Mouse (Mus musculus): ENCODE measurements around the gene Dst.
A peak's percentile ranks its signal among the peaks of the same experiment; 100 is the strongest.
"Not testable (repeated sequence)": the region's sequence is repeated elsewhere in the genome, so short reads cannot be mapped to it uniquely, and the experiment has no call there.

Dst gene

DNA sequence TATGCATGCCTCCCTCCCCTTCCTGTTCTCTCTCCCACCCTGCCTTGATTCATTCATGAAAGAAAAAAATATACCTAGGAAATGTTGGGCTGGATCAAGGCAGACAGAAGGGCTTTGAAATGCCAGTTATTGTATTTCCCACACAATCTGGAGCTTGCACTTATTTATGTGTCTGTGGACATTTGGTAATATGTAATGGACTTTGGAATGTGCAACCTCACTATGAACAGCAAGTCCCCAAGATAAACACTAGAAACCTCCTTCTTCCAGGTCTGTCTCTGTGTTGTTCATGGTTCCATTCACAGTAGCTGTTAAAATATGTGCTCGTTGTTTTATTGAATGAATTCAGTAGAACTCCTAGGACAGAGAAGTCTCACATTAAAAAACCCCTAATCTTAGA lies 153.8 kb downstream of the Dst start:
- DNase-seq (ENCODE audit: low read depth, low spot score), result no peak

DNA sequence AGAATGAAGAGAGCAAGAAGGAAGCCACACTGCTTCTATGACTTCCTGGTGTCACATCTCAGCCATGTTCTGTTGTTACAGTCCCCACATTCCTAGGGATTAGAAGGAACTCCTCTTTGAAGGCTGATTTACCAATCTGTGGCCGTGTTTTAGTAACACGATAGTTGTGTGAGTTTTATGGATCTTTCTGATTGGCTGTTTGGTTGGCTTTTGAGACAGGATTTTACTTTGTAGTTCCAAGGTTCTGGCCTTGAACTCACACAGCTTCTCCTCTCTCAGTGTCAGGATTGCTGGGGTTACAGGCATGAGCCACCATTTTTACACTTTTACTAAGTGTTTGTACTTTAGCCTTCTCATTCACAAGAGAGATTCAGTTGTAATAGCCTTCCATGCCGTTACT lies 155.9 kb downstream of the Dst start:
- no peak for DNase-seq (ENCODE audit: low read depth, low spot score)

DNA sequence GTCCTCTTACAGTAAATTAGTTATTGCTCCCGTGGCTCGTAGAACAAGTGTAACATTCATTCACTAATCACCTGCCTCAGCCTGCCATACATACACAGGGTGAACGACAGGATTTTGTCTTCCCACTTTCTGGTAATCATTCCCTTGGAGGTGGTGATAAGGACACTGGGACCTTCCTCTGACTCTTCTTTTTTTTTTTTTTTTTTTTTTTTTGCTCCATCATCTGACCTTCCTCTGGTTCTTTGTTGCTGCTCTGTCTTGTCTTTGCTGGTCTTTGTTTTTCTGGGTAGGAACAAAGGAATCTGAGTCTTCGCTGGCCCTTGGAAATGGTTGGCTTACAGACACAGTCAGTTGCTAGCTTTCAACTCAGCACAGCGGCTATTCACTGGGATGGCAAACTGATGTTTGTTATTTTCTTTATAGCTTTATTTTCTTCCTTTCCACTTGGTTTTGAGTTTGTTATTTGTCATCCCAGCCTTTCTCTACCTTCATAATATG lies 157.6 kb downstream of the Dst start:
- DNase-seq (ENCODE audit: low read depth, low spot score), result no peak

DNA sequence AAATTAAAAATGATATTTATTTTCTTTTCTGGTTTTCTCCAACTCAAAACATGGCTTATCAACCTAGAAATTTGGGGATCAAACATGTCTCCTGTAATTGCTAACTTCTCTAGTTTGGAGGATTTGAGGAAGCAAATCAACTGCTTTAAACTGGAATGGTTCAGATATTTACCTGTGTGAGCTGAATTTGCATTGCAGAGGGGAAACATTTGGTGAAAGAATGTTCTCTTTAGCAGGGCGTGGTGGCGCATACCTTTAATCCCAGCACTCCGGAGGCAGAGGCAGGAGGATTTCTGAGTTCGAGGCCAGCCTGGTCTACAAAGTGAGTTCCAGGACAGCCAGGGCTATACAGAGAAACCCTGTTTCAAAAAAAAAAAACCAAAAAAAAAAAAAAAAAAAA lies 158.4 kb downstream of the Dst start:
- not testable (repeated sequence) for DNase-seq (ENCODE audit: low read depth, low spot score)

DNA sequence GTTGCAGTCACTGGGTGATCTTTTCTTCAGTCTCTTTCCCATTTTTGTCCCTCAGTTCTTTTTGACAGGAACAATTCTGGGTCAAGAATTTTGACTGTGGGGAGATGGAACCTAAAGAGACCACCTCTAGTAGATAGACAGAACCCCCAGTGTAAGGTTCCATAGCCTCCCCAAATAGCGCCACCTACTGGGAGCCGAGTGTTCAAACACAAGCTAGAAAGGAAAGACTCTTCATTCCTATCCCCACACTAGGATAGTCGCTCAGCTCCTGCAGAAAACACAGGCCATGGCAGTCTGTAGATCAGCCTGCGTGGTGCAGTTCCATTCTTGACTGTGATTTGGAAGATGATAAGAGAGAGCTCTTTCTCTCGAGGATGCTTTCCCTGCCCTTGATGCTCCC lies 160.3 kb downstream of the Dst start:
- DNase-seq (ENCODE audit: low read depth, low spot score), result no peak

DNA sequence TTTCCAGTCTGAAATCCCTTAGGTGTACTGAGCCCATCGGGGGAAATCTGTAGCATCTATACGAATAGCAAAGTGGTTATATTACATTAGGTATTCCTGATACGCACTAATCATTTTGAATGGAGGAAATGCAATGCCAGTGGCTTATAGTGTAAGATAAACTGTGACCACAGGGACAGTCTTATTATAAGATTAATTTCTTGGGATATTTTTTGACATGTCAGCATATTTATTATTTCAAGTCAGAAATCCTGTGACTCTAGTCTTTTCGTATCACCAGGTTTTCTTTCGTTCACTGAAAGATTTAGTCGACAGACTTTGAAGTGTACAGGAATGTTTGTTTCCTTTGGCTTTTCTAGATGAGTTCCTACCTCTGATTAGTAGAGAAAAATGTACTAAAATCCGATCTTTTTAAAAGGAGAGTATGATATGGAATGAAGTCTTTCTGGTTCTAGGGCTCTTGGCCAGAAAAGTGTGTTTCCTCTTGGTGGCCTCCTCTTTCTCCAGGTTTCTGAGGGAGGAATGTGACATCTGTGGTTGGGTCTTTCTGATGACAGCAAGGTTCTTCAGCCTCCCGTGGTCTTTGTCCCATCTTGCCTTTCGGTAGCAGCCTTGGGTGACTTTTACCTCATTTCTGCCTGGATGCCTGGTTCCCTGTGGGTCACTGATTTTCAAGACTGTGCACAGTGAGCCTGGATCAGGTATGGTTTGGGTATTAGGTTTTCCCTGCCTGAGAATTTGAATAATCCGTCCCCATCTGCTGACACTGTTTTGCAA lies 161.7 kb downstream of the Dst start:
- no peak for DNase-seq (ENCODE audit: low read depth, low spot score)

DNA sequence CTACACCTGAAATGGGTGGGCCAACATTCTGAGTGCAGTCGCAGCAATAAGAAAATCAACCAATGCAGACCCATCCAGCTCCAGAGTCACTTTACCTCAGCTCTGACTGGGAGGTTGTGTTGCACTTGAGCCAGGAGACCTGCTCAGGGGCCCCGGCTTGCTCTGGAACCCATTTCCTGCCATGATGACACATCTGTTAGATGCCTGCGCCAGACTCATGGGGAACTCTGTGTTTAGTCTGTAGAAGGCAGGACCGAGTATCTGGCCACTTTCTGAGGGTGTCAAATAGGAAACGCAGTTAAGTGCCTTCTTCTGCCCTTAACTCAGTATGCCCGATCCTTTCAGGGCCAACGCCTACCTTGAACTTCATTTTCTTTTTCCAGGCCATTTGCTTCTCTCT lies 162.4 kb downstream of the Dst start:
- no peak for DNase-seq (ENCODE audit: low read depth, low spot score)

DNA sequence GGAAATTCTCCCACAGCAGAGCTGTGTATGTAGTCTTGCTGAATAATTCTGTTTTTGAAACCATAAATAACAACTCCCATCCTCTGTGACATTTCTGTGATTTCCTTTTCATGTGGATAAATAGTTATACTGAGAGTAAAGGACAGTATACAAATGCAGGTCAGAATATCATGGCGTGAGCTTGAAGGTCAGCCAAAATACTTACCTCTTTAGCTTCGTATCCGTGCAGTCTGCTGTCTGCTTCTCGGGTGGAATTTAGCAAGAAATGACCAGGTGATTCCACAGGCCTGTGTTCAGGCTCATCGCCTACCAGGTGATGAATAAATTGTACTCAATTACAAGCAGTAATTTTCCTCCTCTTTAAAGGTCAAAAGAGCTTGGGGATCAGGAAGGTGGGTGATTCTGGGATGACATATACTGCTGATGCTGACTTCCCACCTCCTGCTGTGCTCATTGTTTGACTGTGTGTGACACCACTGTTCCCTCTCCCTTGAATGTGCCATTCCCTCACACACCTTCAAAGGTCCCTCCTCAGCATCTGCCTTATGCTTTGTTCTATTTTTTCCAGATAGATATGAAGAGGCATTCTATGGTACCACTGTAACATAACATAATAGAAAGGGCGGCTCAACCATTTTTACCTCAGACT lies 163.1 kb downstream of the Dst start:
- no peak for DNase-seq (ENCODE audit: low read depth, low spot score)

DNA sequence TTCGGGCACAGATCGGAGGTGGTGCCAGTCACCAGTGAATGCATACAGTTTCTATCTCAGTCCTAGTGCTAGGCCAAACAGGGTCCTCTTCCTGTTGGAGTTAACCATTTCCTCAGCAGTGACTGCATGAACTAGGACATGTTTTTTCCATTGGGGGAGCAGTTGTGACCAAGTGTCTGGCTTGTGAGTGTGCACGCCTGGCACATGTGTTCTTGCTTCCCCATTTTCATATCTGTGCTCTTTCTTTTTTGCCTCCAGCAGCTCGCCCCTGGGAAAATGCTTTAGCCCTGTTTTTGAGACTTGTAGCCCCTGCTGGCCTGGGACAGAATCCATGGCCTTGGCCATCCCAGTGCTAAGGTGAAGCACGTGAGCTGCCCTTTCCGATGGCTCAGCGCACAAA lies 164.2 kb downstream of the Dst start:
- DNase-seq (ENCODE audit: low read depth, low spot score), result no peak

DNA sequence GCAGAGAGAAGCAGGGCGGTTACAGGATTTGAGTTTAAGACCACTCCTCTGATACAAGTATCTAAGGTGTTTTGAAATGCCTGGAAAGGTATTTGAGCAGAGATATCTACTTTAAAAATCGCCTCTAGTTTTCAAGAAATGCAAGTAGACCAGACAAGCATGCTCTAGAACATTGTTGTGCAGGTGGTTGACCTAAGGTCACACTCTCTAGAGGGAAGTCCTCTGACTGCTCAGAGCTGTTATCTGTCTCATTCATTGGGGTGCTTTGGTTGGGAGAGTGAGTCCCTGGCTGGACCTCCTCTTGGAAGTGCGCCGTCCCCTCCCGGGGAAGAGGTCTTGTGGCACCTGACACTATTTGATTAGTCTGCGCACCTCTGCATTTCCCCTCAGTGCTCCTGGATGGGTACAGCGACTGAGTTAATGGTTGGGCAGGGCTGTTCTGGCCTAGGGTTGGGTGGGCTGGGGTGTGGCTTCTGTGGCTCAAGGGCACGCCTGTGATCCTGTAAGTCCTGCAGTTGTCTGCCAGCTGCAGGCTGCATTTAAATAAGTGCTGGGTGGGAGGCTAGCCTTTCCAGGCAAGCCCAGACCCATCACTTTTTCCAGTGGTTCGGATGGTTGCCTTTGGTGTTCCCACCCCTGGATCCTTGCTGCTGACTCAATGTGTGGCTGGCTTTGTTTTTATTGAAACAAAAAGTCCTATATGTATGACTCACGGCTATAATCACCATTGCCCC lies 165.6 kb downstream of the Dst start:
- DNase-seq (ENCODE audit: low read depth, low spot score), result no peak

DNA sequence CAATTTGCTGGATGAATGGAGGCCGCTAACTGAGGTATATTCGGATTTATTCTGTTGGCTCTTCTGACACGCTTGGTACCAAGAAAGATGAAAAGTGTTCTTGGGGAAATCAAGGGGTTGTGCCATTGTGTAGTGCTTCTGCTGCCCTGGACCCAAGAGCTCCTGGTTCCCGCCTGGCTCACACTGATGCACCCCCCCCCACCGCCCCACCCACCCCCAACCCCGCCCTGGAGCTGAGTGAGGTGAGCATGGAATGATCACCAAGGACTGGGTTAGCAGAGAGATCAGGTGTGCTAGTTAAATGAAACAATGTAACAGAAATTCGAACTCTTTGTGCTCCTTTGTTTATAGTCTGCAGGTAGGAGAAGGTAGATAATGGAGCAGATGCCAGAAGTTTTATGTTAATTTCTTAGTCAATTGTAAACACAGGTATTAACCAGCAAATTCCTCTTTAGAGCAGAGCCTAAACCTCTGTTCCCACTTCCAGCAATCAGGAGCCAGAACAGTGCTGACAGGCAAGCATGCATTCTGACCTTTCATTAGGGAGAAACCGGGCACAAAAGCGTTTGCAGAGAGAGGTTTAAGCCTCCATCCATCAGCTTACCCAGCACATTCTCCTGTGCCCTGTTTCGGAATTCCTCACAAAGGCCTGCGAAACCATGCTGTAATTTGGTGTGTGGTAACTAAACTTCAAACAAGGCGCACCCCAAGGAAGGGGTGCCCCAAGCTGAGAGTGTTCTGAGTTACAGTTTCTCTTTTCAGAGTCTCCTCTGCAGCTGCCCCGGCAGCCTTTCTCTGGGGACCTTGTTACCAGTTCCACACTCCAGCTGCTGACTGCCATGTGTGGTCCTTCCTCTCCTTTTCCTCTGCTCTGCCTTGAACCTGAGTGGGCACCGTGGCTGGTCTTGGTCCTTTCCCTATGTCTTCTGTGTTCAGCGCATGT lies 166.5 kb downstream of the Dst start:
- DNase-seq (ENCODE audit: low read depth, low spot score), result no peak

DNA sequence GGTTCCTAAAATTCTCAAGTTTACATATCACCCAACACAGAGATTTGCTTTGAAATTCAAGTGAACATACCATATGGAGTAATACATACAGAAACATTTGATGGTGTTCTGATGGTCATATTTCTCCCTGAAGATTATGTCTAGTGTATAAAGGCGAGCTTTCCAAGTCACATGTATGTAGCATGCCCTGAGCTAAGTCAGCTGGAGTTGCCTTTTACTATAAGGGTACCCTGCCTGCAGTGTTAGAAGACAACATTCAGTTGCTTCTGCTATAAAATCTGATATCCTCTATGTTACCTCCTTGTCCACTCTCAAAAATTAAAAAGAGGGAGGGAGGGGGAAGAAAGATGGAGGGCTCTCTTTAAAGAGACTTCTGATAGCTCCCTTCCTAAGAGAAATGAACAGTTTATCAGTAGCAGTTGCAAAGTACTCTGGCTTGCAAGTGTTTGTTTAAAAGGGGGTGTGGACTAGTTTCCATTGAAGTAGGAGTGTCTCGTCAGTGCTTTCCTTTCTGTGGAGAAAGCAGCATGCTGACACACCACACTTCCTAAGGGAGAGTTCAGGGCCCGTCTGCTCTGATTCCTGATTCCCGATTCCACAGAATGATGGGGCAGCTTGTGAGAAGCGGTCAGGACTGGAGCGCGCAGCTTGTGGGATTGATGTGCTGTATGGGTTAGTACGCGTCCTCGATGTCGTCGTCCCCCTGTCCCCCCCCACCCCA lies 168.8 kb downstream of the Dst start:
- no peak for DNase-seq (ENCODE audit: low read depth, low spot score)

DNA sequence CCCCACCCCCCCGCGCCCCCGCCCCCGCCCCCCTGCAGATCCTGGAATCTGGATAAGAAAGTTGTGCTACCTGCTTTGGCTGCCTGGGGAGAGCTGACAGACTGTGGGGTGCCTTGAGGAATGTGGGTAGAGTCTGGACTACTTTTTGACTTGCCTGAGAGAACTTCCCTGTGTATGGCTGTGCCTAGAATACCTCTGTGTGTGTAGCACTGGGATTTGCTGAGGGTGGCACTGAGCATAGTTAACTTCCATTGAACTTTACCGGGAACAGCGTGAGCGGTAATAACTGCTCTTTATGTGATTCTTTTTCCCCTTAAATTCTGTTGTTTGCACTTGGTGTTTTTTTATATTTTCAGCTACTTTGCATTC lies 169.4 kb downstream of the Dst start:
- no peak for DNase-seq (ENCODE audit: low read depth, low spot score)

DNA sequence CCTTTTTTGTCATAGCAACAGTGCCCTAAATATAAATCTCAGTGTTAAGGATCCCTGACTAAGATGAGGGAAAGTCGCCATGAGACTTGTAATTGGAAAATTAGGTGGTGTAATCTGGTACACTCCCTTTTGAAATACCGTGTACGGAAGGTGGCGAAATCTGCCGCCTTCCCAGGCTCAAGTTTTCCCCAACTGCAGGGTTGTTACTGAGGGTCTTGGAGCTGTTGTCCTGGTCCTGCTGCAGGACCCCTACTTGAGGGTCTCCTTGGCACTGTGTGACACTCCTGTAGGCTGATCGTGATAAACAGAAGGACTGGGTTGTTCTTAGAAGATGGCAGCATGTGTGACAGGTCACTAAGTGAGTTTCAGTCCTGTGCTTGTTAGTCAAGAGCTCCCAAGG lies 169.9 kb downstream of the Dst start:
- DNase-seq (ENCODE audit: low read depth, low spot score), result no peak

DNA sequence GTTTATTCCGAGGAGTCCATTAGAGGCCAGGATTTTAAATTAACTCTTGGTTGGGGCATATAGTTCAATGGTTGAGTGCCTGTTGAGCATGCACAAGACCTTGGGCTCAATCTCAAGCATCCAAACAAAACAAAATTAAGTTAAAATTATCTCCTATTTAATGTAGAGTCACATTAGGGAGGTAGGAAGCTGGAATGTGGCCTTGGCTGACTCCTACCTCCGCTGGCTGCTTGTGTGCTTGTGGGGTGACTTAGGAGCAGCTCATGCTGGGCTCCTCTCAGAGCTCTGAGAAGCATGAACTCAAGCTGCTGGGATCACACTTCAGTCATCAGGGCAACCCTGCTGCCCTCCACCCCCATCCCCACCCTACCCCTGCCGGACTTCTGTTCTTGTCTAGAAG lies 181.0 kb downstream of the Dst start:
- DNase-seq (ENCODE audit: low read depth, low spot score), result no peak

DNA sequence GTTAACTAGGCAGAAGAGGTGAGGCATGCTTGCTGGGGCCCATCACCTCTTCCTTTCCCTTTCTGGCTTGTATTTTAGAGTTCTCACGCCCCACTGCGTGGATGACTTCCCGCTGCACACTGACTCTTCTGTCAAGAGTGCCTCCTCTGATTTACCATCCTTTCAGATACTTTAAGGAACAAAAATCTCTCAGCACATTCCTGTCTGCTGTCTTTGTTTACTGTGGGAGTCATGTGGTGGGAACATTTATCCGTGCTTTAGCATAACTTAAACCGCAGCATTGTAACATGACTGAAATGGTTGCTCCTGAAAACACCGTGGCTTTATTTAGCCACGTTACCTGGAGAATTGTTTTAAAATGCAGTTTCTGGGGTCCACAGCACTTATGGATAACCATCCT lies 182.7 kb downstream of the Dst start:
- no peak for DNase-seq (ENCODE audit: low read depth, low spot score)

DNA sequence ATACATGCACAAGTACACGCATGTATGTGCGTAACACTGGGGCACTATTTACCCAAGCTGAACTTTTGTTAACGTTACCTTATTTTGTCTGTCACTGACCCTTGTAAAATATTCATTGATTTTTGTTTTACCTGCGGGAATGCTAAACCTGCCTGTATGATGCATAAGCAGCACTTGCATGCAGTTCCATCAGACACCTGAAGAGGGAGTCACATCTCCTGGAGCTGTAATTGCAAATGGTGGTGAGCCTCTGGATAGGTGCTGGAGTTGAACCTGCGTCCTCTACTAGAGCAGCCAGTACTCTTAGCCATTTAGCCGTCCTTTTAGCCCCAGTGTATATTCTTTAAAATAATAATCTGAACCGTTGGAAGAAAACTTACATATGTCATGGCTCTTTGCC lies 185.6 kb downstream of the Dst start:
- no peak for DNase-seq (ENCODE audit: low read depth, low spot score)

DNA sequence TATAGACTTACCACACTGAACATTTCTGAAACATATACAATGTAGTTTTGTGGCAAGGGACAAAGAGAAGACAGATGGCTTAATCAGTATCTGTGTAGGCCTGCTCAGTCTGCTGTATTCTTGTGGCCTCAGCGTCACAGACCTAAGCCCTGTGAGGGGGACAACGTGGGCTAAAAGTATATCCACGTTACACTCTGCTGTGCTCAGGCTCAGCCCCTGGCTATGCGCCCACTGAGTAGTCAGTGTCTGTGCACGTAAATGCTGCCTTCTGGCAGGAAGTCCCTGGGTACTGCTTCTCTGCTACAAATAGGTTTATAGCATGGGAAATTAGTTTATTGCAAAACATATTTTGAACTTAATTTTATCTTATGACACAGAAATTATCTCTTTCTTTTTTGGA lies 186.3 kb downstream of the Dst start:
- peak; percentile 27 for DNase-seq (ENCODE audit: low read depth, low spot score)

DNA sequence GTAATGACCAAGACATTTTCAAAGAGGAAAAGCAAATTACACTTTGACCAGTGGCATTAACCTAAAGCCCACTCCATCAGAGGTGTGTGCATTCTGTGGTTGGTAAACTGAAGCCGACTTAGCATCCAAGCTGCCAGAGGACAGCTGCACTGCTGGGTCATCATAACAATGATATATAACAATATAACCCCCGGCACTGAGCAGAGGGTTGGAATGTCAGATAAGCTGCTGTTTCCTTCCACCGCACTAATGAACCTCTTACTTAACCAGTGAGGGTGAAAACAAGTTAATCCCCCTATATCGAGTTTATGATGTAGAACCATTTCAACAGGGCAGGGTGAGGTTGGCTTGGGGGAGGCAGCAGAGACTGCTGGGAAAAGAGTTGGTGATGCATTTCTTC lies 187.1 kb downstream of the Dst start:
- no peak for DNase-seq (ENCODE audit: low read depth, low spot score)

DNA sequence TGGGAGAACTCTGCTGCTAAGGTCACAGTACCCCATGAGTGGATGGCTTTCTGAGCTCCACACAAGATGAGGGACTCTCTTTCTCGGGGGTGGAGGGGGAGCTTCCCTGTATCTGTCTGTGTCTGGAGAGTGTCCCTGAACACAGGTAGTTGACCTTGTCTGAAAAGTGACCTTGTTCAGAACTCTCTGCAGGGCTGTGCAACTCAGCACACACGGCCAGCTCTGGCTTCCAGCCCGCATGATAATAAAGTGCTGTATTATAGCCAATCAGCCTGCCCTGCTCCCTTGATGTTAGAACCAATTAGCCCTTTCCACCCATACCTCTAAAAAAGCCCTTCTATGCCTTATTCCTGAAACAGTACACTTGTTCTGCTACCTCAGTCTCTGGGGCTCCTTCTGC lies 188.9 kb downstream of the Dst start:
- DNase-seq (ENCODE audit: low read depth, low spot score), result no peak

DNA sequence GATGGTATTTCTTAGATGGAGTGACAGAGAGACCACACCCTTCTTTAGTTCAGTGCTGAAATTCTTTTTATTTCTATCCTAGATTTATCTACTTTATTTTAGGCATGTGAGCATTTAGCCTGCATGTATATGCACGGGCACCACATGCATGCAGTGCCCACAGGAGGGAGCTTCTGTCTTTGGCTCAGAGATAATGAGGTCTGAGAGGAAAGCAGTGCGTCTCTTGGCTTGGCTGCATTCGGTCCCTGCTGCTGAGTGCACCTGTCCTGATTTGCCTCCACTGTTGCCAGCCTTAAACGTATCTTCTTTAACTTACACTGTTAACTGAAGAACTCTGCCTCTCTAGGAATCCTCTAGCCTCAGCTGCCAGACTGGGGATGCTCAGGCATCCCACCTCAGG lies 189.6 kb downstream of the Dst start:
- no peak for DNase-seq (ENCODE audit: low read depth, low spot score)

Measured in skeletal muscle tissue, adult 2 months (tissue).